Mouse (Mus musculus): Measurements from ENCODE around the gene Adprm.
"Not testable (repeated sequence)": the region's sequence is repeated elsewhere in the genome, so short reads cannot be mapped to it uniquely, and the experiment has no call there.

Gene Adprm

DNA sequence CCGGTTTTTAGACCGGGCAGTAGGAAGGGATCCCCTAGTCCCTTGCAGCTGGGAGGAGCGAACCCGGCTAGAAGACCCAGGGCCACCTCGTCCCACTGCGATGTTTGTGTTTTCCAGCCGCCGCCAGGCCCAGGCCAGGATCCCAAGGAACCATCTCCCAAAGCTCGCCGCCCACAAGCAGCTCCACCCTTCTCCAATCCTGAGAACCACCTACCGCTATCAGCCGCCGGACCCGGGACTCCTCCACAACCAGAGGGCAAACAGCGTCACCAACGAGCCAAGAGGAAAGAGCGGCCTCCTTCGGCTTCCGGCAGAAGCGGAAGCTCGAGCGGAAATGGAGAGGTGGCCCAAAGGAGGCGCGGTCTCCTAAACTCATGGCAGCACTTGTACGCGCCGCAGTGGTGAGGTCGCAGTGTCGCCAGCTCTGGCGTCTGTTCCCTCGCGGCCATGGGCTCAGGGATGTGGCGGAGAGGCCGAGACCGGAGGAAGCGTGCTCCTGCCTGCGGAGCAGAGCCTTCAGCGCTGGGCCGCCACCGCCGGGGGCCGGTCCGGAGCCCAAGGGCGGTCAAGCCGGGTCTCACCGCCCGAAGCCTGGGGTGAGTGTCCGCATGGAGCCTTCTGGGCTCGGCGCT is at the start of gene Adprm, which contains the start of gene Sco1:
TSS of gene Adprm (minus strand) at position 274 of the 632 bp plus-strand sequence.
TSS of gene Sco1 (plus strand) at position 350 of the 632 bp plus-strand sequence.
- peak; percentile 34 for DNase-seq (ENCODE audit: low spot score)

DNA sequence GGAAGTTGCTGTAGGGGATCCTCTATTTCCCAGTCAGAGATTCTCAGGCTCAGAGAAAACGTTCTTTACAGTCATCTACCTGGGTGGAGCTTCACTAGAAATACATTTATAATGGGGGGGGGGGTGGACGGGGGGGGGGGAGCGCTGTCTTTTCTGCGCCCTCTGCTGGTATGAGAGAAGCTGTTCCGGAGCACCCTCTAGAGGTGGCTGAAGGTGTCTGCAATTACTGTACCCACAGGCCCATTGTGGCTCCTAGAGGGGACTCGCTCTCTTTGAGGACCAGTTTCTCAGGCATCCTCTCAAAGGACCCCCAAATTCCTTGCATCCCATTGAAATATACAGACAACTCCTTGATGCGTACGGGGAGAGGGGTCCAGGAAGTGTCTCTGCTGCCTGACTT is 49.3 kb upstream of the Adprm start:
- DNase-seq (ENCODE audit: low spot score): no peak

DNA sequence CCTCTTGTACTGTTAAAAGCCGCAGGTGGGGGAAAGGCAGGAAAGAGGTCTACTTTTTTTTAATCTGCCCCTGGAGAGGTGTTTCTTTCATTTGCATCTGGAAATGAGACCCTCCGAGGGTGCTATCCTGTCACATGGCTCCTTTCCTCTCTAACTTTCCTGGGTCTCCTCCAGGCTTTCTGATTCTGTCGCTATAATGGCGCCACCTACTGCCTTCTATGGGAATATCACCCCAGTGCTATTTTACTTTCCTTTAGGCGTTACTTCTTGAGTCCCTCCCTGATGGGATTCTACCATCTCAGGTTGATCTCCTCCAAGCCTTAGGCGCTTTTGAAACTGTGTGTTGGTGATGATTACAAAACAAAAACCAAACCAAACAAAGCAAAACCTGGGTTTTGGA is 47.8 kb upstream of the Adprm start:
- DNase-seq (ENCODE audit: low spot score): no peak

DNA sequence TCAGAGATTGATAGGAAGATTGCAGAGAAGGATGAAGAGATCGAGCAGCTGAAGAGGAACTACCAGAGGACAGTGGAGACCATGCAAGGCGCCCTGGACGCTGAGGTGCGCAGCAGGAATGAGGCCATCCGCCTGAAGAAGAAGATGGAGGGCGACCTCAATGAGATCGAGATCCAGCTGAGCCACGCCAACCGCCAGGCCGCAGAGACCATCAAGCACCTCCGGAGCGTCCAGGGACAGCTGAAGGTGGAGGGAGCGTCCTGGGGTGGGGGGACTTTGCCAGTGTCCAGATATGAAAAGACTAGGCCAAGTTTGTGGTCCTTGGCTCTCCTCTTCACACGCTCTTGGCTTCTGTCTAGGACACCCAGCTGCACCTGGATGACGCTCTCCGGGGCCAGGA is 46.8 kb upstream of the Adprm start:
- no peak for DNase-seq (ENCODE audit: low spot score)

DNA sequence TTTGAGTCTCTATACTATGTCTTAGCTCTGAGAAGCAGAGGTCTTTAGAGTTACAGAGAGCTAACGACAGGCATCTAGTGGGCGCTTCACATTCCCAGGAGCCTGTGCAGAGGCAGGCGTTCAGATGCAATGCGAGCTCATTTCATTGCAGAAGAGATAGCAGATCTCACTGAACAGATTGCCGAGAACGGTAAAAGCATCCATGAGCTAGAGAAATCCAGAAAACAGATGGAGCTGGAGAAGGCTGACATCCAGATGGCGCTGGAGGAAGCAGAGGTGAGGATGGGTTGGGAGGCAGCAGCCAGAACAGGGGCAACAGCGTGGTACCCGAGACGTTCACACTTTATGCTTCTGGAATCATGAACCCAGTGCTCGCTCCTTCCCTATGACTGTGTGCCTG is 46.0 kb upstream of the Adprm start:
- no peak for DNase-seq (ENCODE audit: low spot score)

DNA sequence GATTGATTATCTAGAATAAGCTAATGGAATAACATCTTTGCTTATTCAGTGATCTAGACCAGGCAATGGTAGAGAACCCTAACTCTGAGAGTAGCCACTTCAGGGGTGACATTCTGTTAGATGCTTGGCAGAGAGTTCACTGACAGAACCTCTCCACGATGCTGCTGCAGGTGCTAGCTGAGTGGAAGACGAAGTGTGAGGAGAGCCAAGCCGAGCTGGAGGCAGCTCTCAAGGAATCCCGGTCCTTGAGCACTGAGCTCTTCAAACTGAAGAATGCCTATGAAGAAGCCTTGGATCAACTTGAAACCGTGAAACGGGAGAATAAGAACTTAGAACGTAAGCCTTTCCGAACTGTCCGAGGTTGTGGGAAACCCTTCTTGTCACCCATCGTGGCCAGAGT is 45.3 kb upstream of the Adprm start:
- DNase-seq (ENCODE audit: low spot score): no peak

DNA sequence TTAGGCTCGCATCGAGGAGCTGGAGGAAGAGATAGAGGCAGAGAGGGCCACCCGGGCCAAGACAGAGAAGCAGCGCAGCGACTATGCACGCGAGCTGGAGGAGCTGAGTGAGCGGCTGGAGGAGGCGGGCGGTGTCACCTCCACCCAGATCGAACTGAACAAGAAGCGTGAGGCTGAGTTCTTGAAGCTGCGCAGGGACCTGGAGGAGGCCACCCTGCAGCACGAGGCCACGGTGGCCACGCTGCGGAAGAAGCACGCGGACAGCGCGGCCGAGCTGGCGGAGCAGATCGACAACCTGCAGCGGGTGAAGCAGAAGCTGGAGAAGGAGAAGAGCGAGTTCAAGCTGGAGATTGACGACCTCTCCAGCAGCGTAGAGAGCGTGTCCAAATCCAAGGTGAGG is 42.1 kb upstream of the Adprm start:
- no peak for DNase-seq (ENCODE audit: low spot score)

DNA sequence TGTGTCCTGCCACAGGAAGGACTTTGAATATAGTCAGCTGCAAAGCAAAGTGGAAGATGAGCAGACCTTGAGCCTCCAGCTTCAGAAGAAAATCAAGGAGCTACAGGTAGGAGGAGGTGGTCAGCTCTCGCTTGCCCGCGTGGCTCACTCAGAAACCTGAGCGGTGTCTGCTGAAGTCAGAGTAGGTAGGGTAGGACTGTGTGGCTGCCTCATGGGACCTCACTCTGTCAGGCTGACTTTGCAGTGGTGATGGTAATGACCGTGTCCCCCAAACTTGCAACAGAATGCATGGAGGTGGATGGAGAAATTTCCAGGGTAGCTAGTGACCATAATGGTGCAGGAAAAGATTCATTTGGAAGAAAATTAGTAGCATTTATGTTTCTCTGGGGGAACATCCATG is 41.3 kb upstream of the Adprm start:
- DNase-seq (ENCODE audit: low spot score): no peak

DNA sequence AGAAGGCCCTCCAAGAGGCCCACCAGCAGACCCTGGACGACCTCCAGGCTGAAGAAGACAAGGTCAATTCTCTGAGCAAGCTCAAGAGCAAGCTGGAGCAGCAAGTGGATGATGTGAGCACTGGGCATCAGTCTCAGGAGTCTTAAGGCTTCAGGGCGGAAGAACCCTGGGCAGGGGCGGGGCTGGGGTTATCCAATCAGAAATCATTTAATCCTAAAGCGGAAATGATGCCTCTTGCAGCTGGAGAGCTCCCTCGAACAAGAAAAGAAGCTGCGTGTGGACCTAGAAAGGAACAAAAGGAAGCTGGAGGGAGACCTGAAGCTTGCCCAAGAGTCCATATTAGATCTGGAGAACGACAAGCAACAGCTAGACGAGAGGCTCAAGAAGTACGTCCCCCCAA is 40.8 kb upstream of the Adprm start:
- no peak for DNase-seq (ENCODE audit: low spot score)

DNA sequence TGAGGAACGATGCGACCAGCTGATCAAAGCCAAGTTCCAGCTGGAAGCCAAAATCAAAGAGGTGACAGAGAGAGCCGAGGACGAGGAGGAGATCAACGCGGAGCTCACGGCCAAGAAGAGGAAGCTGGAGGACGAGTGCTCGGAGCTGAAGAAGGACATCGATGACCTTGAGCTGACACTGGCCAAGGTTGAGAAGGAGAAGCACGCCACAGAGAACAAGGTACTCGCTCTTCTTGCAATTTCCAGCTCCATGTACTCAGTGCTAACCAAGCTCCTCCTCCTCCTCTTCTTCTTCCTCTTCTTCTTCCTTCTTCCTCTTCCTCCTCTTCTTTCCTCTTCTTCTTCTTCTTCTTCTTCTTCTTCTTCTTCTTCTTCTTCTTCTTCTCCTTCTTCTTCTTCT is 40.0 kb upstream of the Adprm start:
- DNase-seq (ENCODE audit: low spot score): not testable (repeated sequence)

DNA sequence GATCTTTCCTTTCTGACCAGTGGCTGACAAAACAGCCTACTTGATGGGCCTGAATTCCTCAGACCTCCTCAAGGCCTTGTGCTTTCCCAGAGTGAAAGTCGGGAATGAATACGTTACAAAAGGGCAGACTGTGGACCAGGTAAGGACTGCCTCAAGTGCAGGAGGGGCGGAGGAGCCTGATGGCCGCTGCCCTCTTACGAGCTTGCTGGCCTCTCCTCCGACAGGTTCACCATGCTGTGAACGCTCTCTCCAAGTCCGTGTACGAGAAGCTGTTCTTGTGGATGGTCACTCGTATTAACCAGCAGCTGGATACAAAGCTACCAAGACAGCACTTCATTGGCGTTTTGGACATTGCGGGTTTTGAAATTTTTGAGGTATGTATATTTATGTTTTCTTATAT is 34.8 kb upstream of the Adprm start:
- no peak for DNase-seq (ENCODE audit: low spot score)

DNA sequence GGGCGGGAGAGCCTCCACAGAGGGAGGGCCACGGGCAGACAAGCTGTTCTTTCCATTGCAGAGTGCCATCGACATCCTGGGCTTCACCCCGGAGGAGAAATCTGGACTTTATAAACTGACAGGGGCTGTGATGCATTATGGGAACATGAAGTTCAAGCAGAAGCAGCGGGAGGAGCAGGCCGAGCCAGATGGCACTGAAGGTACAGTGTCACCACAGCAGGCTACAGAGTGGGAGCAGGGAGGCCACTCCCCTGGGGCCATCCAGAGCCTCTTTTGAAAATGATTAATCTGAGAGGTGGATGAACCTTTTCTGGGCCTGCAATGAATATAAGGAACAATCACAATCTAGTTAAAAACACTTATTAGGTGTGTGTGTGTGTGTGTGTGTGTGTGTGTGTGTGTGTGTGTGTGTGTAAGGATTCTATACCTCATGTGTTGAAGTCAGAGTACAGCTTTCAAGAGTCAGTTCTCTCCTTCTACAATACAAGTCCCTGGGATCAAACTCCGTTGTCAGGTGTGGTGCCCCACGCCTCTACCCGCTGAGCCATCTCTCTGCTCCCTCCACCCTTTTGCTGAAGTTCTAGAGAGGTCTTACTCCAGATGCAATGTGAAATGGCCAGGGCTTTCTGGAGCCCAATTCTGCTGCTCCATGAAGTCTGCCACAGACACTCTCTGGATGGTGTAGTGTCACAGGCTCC is 34.2 kb upstream of the Adprm start:
- no peak for DNase-seq (ENCODE audit: low spot score)

DNA sequence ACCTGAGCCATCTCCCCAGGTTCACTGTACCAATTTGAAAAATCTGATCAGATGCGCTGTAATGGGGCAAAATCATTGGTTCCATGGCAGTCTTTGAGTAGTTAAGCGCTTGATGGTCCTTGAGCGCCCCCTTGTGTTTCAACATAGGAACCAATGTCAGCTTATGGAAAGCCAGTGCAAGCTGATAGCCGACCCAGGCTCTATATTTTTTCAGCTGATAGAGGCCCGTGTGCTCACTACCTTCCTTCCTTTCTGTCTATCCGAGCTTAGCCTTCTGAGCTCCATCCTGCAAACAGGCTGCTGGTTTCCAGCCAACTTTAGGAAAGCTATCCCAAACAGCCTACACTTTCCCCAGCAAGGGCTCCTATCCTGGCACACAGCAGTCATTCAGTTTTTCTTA is 33.1 kb upstream of the Adprm start:
- no peak for DNase-seq (ENCODE audit: low spot score)

DNA sequence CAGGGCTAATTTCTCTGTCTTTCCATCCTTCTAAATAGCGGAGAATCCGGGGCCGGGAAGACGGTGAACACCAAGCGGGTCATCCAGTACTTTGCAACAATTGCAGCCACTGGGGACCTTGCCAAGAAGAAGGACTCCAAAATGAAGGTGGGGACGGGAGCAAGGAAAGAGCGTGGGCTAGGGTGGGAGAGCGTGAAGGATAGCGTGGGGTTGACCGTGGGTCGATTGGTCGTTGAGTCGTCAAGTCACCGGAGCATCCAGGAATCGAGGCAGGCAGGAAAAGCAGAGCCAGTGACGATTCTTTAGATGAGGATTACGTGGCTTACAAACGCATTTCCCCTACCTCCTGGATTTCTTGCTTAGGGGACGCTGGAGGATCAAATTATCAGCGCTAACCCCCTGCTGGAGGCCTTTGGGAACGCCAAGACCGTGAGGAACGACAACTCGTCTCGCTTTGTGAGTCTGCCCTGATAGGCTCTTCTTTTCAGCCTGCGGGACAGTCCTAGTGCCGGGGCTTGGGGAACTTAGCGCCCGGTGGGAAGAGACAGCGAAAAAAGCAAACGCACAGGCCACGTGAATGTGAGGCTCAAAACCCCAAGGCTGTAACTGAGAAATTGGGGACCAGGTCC is 31.4 kb upstream of the Adprm start:
- DNase-seq (ENCODE audit: low spot score): no peak

DNA sequence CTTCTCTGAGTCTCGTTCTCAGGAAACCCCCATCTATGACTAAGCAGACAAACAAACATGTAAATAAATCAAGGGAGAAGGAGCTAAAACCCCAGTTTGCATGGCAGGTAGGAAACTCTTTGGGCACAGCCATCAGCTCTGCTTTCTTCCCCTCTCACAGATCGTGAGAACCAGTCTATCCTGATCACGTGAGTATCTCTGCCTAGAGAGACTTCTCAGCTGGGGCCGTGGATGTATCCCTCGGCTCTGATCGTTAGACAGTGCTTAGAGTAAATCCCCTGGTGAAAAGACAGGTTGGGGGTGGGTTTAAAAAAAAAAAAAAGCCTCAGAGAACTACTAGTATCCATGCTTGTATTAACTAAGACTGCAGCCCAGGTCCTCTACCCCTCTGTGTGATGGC is 30.8 kb upstream of the Adprm start:
- DNase-seq (ENCODE audit: low spot score): no peak

DNA sequence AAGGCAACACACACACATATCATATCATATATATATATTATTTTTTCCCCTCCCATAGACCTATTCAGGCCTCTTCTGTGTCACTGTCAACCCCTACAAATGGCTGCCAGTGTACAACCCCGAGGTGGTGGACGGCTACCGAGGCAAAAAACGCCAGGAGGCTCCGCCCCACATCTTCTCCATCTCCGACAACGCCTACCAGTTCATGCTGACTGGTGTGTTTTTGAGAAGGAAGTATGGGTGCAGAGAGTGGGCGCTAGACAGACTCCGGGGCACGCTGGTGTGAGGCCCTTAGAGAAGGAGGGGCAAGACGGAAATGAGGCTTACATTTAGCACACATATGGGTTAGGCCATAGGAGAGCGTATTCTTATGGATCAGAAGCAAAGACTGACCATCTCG is 30.4 kb upstream of the Adprm start:
- DNase-seq (ENCODE audit: low spot score): no peak

DNA sequence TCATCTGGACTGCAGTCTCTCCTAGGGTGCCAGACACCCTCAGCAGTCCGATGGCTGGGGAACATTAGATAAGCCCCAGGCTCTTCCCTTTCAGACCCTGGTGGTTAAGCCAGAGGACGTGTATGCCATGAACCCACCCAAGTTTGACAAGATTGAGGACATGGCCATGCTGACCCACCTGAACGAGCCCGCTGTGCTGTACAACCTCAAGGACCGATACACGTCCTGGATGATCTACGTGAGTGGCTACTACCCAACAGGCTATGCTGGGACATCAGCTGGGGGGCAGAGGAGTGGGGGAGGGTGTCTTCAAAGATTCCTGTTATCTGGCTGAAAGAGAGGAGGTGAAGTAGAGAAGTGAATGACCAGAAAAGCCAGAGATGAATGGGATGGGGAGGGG is 29.8 kb upstream of the Adprm start:
- DNase-seq (ENCODE audit: low spot score): no peak

DNA sequence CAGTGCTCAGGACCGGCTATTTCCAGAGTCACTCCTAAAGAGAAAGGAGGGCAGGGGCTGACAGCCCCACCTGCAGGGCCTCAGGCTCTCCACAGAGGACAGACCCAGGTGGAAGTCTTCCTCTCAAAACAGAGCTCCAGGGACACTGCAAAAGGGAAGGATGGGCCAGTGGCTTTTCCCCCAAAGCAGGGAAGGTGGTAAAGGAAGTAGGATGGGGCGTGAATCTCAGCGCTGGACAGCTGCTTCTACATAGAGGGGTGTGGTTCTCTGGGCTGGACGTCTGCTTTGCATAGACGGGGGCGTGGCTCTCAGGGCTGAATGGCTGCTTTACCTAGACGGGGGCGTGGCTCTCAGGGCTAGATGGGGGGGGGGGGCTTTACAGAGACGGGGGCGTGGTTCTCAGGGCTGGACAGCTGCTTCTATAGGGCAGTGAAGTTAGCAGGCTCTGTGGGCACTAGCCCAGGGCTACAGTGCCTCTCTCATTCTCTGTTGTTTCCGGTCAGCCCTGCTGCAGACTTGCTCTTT is 28.8 kb upstream of the Adprm start:
- no peak for DNase-seq (ENCODE audit: low spot score)

DNA sequence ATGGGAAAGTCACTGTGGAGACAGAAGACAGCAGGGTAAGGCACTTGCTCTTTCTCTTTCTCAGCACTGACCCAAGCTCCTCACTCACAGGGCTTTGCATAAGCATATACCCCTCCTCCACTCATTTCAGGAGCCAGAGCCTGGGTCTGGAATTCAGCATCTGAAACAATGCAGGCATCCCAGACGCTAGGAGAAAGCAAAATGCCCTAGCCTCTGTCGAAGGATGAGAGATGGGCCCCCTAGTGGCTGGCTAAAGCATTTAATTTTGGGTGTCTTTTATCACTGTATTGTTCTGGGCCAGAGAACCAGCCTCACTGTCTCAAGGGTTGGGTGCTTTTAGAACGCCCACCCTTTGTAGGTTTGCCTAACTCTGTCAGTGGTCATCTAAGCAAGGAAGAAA is 27.8 kb upstream of the Adprm start:
- no peak for DNase-seq (ENCODE audit: low spot score)

DNA sequence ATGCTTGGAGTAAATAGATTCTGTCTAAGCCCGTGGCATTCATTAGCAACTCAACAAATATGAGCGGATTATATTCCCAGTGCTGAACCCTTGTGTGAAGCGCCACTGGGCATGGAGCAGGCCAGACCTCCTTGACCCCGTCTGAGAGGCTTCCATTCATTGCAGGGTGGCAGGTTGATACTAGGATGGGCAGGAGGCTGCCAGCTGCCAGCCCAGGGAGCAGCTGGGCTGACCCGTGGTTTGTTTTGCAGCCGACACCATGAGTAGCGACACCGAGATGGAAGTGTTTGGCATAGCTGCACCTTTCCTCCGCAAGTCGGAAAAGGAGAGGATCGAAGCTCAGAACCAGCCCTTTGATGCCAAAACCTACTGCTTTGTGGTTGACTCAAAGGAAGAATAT is 27.3 kb upstream of the Adprm start:
- no peak for DNase-seq (ENCODE audit: low spot score)

DNA sequence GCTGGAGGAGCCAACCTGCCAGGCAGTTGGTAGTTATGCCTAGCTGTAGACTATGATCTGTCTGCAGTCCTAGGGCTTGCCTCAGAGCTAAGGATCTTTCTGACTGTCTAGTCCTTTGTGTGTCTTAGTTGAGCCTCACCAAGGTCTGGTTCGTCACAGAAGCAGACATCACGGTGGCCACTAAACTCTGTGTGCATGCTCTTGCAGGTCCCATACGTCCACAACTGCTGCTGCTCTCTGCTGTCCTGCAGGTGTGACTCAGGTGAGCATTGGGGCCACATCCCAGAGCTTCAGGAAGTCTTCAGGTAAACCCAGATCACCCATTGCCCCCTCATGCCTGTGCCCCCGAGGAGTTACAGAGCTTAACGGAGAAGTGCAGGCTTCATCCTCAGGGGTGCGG is 26.5 kb upstream of the Adprm start:
- DNase-seq (ENCODE audit: low spot score): no peak

DNA sequence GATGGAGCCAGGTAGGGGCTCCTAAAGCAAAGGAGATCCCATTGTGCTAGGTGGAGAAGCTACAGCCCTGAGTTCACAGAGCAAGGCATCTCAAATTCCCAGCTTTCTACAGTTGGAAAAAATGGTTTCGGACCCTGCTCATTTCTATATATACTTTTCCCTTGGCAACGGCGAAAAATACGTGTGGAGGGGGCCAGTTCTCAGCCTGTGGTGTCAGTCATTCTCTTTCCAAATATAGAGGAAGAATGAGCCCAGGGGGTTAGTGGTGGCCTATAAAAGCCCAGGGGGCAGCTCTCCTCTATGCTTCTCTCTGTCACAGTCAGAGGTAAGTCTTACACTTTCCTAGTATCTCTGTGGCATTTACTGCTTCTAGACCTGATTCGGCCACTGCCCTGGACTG is 25.6 kb upstream of the Adprm start, which contains the start of gene Myh3:
TSS of gene Myh3 (plus strand) at position 301 of the 400 bp plus-strand sequence.
- DNase-seq (ENCODE audit: low spot score): no peak

DNA sequence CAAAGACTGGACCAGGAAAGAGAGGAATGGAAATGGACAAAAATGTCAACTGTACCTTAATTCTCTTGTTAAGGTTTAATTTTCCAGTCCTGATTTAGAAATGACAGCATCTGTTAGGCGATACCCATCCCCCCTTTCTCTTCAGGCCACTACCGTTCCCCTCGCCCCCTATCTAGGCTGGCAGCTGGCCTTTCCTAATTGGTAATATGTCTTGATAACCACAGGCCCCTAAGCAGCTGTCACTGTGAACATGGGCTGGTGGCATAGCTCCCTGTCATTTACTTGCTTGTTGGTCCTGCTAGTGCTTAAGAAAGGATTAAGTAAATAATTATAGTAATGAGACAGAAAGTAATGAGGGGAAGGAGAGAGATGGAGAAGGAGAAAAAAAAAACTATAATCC is 25.0 kb upstream of the Adprm start:
- DNase-seq (ENCODE audit: low spot score): no peak

All from urinary bladder, postnatal 10 days (tissue).